10 mouse cellular contexts compared by ENCODE assay signal in genomic region chr14:60709192-60709591, GRCm38 (mm10). TPM values are rescaled to one million over a fixed set of nuclear protein-coding genes. Genes with fewer than 3 reads are reported as not detected.
DNase-seq lines count a peak whose midpoint lies in the region; ATAC-seq and TF ChIP-seq lines count a peak whose summit lies in the region.
"Had no signal": no experiment of that assay in that cellular context is flagged by ENCODE, and none has a peak within 500 bp of the region (broad histone marks: within the 10 kb centered on the region; RNA-seq: fewer than 3 reads in every experiment).

No protein-coding gene starts in this region.

- no peak overlapping the region for H3K4me3 ChIP-seq in lung, adult 2 months (replicated peaks; ENCODE audit: extremely low read depth, low read depth, low read length)
- no peak overlapping the region for H3K4me3 ChIP-seq in limb, embryonic 15.5 days
- H3K4me3 ChIP-seq: heart, embryonic 13.5 days; myocyte had no signal

- 0 out of 2 replicates have a peak, but pooled peaks cover 2% of the 10 kb centered on the region for H3K36me3 ChIP-seq in limb, embryonic 15.5 days
- H3K36me3 ChIP-seq: heart, embryonic 13.5 days had no signal

- no peak overlapping the region for H3K9ac ChIP-seq in limb, embryonic 15.5 days
- H3K9ac ChIP-seq: liver, embryonic 14.5 days had no signal

- 50% methylated on average over 11 of the region's 11 CpGs for WGBS in lung, adult 2 months
- WGBS in limb, embryonic 15.5 days, result 40% methylated on average over 11 of the region's 11 CpGs

- peak; percentile 29 for DNase-seq in lung, postnatal 36 days
- DNase-seq in lung, adult 2 months, result no peak
- DNase-seq in brain, adult 2 months (ENCODE audit: low read depth, low spot score), result peak; percentile 54
- peak; percentile 89 for DNase-seq in thymus, postnatal 14 days
- no peak for DNase-seq in adrenal gland, adult 2 months
- DNase-seq in layer of hippocampus, postnatal 14 days (ENCODE audit: low spot score in 2 of 2), result no peak

- no peak for ATAC-seq in limb, embryonic 15.5 days (ENCODE audit: insufficient number of reproducible peaks, low FRiP score, low TSS enrichment, low read depth)

- H3K4me1 ChIP-seq in lung, adult 2 months (ENCODE audit: control insufficient read depth, insufficient read depth, low read length), result no peaks in the 10 kb centered on the region; the same call in 1 of the 2 replicates
- H3K4me1 ChIP-seq in limb, embryonic 15.5 days, result peaks cover 39% of the 10 kb centered on the region

- no peaks in the 10 kb centered on the region for H3K27me3 ChIP-seq in limb, embryonic 15.5 days
- H3K27me3 ChIP-seq: heart, embryonic 13.5 days had no signal

- H3K27ac ChIP-seq in limb, embryonic 15.5 days, result peak overlapping the region; percentile 38
- H3K27ac ChIP-seq: heart, embryonic 13.5 days; liver, embryonic 14.5 days had no signal

- TF ChIP-seq CTCF in lung, adult 2 months (IDR thresholded peaks at IDR 0.05; ENCODE audit: insufficient read depth, low read length), result no peak

- TF ChIP-seq POLR2A in lung, adult 2 months (IDR thresholded peaks at IDR 0.05; ENCODE audit: borderline replicate concordance, extremely low read depth, low read depth, low read length), result no peak

- H3K9me3 ChIP-seq in limb, embryonic 15.5 days, result no peaks in the 10 kb centered on the region
- H3K9me3 ChIP-seq: heart, embryonic 13.5 days had no signal

- no peak overlapping the region for H3K4me2 ChIP-seq in limb, embryonic 15.5 days
- H3K4me2 ChIP-seq: heart, embryonic 13.5 days had no signal

RNA-seq across cellular contexts. Expression of gene C1qtnf9, which starts 58.7 kb away (rescaled TPM):
- polyA plus RNA-seq in lung, adult 2 months (2012; rRNA removed), result 1.2 and 2.0 TPM in 2 replicates
- polyA plus RNA-seq in limb, embryonic 15.5 days (2015; fragmentation: Nextera tagmentation; extraction: Ambion mirVana), result 6.3 and 7.6 TPM in 2 replicates
- 1 to 10 TPM; 3.7 to 7.1 TPM for total RNA-seq in adrenal gland, adult 2 months (2021)
- polyA plus RNA-seq in adrenal gland, adult 2 months (2012; rRNA removed), result 1.4 and 1.8 TPM in 2 replicates
- total RNA-seq in layer of hippocampus, postnatal 14 days (2021), result under 1 TPM in 1 of 2 experiments, not detected in 1; 0.23 TPM
- polyA plus RNA-seq: myocyte had no signal

Comparison
In these comparisons a context has a peak if more than half of its experiments do, and no peak if none do; other contexts are left out.
1. DNase-seq: peak in lung, postnatal 36 days (single experiment), brain, adult 2 months (single experiment) and thymus, postnatal 14 days (single experiment); none in lung, adult 2 months (single experiment), adrenal gland, adult 2 months (single experiment) and layer of hippocampus, postnatal 14 days (0 of 2).